Mouse (Mus musculus): ENCODE data around the gene Rps21.

DNA sequence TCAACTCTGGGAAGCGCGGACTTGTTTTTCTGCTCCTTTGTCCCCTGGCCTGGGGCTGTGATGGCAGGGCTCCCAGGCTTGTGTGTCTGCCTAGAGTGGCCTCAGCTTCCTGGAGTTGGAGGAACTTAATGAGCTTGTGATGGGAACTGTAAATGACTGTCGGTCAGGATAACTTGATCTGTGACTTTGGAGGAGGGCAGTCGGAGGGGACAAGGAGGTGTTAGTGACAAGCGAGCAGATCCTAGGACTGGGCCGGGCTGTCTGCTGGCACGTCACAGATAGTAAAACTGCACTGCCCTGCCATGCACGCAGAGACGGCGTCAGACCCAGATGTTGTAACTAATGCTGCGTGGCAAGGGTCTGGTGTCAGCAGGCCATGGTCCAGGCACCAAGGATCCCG lies 46.3 kb downstream of the Rps21 start:
- no peak for TF ChIP-seq POLR2A (IDR thresholded peaks at IDR 0.05; ENCODE audit: insufficient read depth, low read length)
- no peak for TF ChIP-seq CTCF (IDR thresholded peaks at IDR 0.05; ENCODE audit: low read depth, low read length)
- no peak for TF ChIP-seq EP300 (IDR thresholded peaks at IDR 0.05; ENCODE audit: insufficient read depth, low read depth, low read length)
